ENCODE assay signal across 11 mouse cellular contexts in the genomic region with DNA sequence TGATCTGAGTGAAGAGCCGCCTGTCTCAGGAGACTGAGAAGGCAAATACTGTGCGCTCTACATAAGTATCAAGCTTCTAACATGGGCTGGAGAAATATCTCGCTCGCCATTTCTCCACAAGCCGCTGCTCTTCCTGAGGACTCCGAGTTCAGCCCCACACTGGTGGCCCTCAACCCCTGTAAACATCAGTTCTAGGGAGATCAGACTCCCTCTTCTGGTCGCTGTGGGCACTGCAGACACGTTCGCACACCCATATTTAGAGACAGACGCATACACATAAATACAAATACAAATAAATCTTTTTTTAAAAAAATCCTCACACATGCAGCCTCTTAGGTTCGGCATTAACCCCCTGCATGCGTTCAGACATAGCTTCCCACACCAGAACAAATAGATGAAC. TPM values are rescaled to one million over a fixed set of nuclear protein-coding genes. Genes with fewer than 3 reads are reported as not detected.
A peak's percentile ranks its signal among the peaks of the same experiment; 100 is the strongest.
DNase-seq lines count a peak whose midpoint lies in the region; ATAC-seq and TF ChIP-seq lines count a peak whose summit lies in the region.
"Had no signal": no experiment of that assay in that cellular context is flagged by ENCODE, and none has a peak within 500 bp of the region (broad histone marks: within the 10 kb centered on the region; RNA-seq: fewer than 3 reads in every experiment).

No protein-coding gene starts in this region.

- H3K4me2 ChIP-seq in forebrain, postnatal 0 days (ENCODE audit: low read depth): no peak overlapping the region

- TF ChIP-seq POLR2A in thymus, adult 2 months (IDR thresholded peaks at IDR 0.05; ENCODE audit: control insufficient read depth, extremely low read depth, insufficient read depth, low read length, poor library complexity): no peak

- no peaks in the 10 kb centered on the region for H3K9me3 ChIP-seq in forebrain, postnatal 0 days (ENCODE audit: low read length)

- H3K36me3 ChIP-seq in thymus, adult 2 months (ENCODE audit: control insufficient read depth, insufficient read depth, low read length): no peaks in the 10 kb centered on the region
- no peaks in the 10 kb centered on the region for H3K36me3 ChIP-seq in forebrain, postnatal 0 days (ENCODE audit: insufficient read depth)

- no peak for ATAC-seq in forebrain, postnatal 0 days
- ATAC-seq: activated CD4-positive, CD25-positive, alpha-beta regulatory T cell, adult 4 months had no signal

- no peak overlapping the region for H3K27ac ChIP-seq in thymus, adult 2 months (ENCODE audit: control insufficient read depth, insufficient read depth, low read length)
- H3K27ac ChIP-seq in forebrain, postnatal 0 days (ENCODE audit: low read depth, low read length): no peak overlapping the region

- no peak for TF ChIP-seq CTCF in thymus, adult 2 months (IDR thresholded peaks at IDR 0.05; ENCODE audit: borderline replicate concordance, control insufficient read depth, extremely low read depth, insufficient read depth, low read length, poor library complexity)
- peak; percentile 40; the same call in 1 of the 2 replicates for TF ChIP-seq CTCF in forebrain, postnatal 0 days (IDR thresholded peaks at IDR 0.05; ENCODE audit: low read depth)

- H3K27me3 ChIP-seq in thymus, adult 2 months (ENCODE audit: control insufficient read depth, insufficient read depth, low read length): no peaks in the 10 kb centered on the region
- no peaks in the 10 kb centered on the region for H3K27me3 ChIP-seq in forebrain, postnatal 0 days (ENCODE audit: insufficient read depth, low read length)

- peak; percentile 13 to 20 for DNase-seq in kidney, postnatal 4 days
- DNase-seq in kidney, adult 8-10 months: no peak
- peak; percentile 36 for DNase-seq in thymus, postnatal 4 days
- DNase-seq in thymus, adult 2 months: no peak
- no peak for DNase-seq in forebrain, postnatal 0 days
- DNase-seq in adrenal gland, postnatal 4 days (ENCODE audit: low spot score in 2 of 2): no peak
- DNase-seq in cerebellum, adult 18-20 months: no peak
- no peak for DNase-seq in adrenal gland, postnatal 25 days
- DNase-seq: cerebellum, postnatal 25 days; heart, postnatal 10 days had no signal

- H3K4me1 ChIP-seq in thymus, adult 2 months (replicated peaks; ENCODE audit: control insufficient read depth, insufficient read depth, low read length): no peaks in the 10 kb centered on the region
- no peaks in the 10 kb centered on the region for H3K4me1 ChIP-seq in forebrain, postnatal 0 days (ENCODE audit: insufficient read depth)

- H3K4me3 ChIP-seq in thymus, adult 2 months (ENCODE audit: control insufficient read depth, insufficient read depth, low read length): no peak overlapping the region
- no peak overlapping the region for H3K4me3 ChIP-seq in forebrain, postnatal 0 days (ENCODE audit: low read depth, low read length)

- no peak overlapping the region for H3K9ac ChIP-seq in forebrain, postnatal 0 days

- WGBS in thymus, adult 2 months: 94% methylated on average over 12 of the region's 12 CpGs
- 67% methylated on average over 12 of the region's 12 CpGs for WGBS in forebrain, postnatal 0 days

RNA-seq across cellular contexts. Expression of a gene that starts 41.3 kb away (rescaled TPM):
- polyA plus RNA-seq in thymus, adult 2 months (2012; rRNA removed): 23.2 and 25.6 TPM in 2 replicates
- total RNA-seq in forebrain, postnatal 0 days (2014; rRNA removed): 13.5 and 14.6 TPM in 2 replicates
- polyA plus RNA-seq in forebrain, postnatal 0 days (2015; fragmentation: Nextera tagmentation; extraction: Ambion mirVana): 3.8 and 6.7 TPM in 2 replicates
- total RNA-seq in adrenal gland, postnatal 4 days (2021): 10 to 100 TPM; 22.9 to 24.5 TPM
- total RNA-seq in adrenal gland, postnatal 25 days (2021): 22.7 and 25.6 TPM in 2 replicates

RNA-seq across cellular contexts. Expression of a gene that starts 57.2 kb away (rescaled TPM):
- 27.5 and 27.6 TPM in 2 replicates for polyA plus RNA-seq in thymus, adult 2 months (2012; rRNA removed)
- total RNA-seq in forebrain, postnatal 0 days (2014; rRNA removed): 19.5 and 35.1 TPM in 2 replicates
- polyA plus RNA-seq in forebrain, postnatal 0 days (2015; fragmentation: Nextera tagmentation; extraction: Ambion mirVana): 28.4 and 39.1 TPM in 2 replicates
- 10 to 100 TPM; 48.6 TPM for total RNA-seq in adrenal gland, postnatal 4 days (2021)
- total RNA-seq in adrenal gland, postnatal 25 days (2021): 51.2 and 53.0 TPM in 2 replicates

Comparison
In these comparisons a context has a peak if more than half of its experiments do, and no peak if none do; other contexts are left out.
1. DNase-seq: peak in kidney, postnatal 4 days (2 of 2) and thymus, postnatal 4 days (single experiment); none in kidney, adult 8-10 months (0 of 2), thymus, adult 2 months (single experiment), forebrain, postnatal 0 days (single experiment), adrenal gland, postnatal 4 days (0 of 2), cerebellum, adult 18-20 months (0 of 2) and adrenal gland, postnatal 25 days (single experiment).